Mouse (Mus musculus): Measurements from ENCODE around the gene Pcx. TPM values are rescaled to one million over a fixed set of nuclear protein-coding genes. Genes with fewer than 3 reads are reported as not detected.

Gene Pcx
- total RNA-seq, 1 experiment from 2014 or later: 352 TPM

- DNase-seq: no peak
These were observed 77.2 kb downstream of the Pcx start for GRCm38 (mm10) chr19:4587426-4587825.

DNA sequence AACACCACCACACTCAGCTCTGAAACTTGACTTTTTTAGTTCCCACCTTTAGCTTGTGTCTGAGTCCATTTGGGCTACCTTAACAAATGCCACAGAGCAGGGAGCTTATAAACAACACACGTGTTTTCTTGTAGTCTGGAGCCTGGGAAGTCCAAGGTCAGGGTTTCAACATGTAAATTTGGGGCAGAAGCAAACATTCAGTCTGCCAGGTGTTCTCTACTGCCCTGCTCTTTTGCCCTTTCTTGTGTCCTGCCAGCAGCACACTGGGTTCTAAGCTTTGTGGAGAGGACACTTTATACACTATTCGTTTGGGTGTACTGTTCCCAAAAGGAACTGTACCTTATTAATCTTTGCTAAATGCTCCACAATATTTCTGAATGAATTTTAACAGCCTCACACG, 78.2 kb downstream of the Pcx start:
- peak; percentile 22 for DNase-seq

- DNase-seq: peak; percentile 48
These were observed 78.8 kb downstream of the Pcx start for GRCm38 (mm10) chr19:4589081-4589480.

- no peak for DNase-seq
These were observed 79.8 kb downstream of the Pcx start for GRCm38 (mm10) chr19:4590025-4590424.

GRCm38 (mm10) chr19:4593792-4594522, 83.7 kb downstream of the Pcx start:
- DNase-seq: peak; percentile 45

GRCm38 (mm10) chr19:4596071-4596470, 85.8 kb downstream of the Pcx start:
- DNase-seq: no peak

GRCm38 (mm10) chr19:4602459-4602858, 92.2 kb downstream of the Pcx start:
- no peak for DNase-seq

DNA sequence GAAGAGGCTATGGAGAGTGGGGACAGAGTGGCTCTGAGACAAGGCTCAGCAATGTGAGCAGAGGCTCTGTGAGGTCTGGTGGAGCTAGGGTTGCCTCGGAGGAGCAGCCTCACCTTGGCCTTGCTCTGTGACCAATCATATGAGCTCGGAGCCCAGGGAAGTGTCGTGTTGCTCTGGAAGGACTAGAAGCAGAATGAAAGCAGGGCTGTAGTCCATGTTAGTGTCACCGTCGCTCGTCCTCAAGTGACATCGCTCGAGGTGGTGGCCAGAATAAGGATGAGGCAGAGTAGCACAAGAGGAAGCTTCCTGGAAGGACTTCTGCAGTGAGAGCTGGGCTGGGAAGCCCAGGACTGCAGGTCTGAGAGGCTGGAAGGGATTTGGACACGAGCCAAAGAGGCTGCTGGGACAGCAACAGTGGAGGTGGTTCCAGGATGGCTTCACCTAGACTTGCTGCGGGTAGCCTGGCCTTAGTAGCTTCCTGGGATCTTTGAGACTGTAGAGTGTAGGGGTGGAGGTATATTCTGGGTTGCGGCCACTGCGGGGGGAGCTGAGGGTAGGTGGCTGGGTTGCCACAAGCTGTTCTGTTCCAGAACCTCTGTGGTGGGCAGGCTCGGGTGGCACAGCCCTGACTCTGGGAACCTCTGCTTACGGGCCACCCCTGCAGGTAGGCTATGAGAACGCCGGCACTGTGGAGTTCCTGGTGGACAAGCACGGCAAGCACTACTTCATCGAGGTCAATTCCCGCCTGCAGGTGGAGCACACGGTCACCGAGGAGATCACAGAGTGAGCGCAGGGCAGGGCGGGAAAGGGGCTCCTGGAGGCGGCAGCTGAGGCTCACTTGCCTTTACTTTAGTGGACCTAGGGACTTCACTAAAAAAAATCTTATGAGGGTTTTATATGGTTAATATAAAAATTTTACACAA, 93.8 kb downstream of the Pcx start:
- no peak for DNase-seq

GRCm38 (mm10) chr19:4605654-4606053, 95.4 kb downstream of the Pcx start:
- no peak for DNase-seq

DNA sequence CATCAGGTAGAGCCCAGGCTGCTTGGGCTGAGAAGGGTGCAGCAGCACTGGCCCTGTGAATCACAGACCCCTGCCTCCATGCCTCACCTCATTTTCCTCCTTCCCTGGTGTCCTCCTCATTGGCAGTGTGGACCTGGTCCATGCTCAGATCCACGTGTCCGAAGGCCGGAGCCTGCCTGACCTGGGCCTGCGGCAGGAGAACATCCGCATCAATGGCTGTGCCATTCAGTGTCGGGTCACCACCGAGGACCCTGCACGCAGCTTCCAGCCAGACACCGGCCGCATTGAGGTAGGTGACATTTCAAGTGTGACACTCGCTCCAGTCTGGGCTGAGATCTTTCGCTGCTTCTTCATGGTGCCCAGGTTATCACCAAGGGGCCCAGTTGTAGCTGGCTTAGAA, 97.1 kb downstream of the Pcx start:
- DNase-seq: no peak

GRCm38 (mm10) chr19:4608511-4608910, 98.2 kb downstream of the Pcx start:
- DNase-seq: no peak

GRCm38 (mm10) chr19:4610109-4610508, 99.8 kb downstream of the Pcx start:
- no peak for DNase-seq

- peak; percentile 7 for DNase-seq
These were observed 102.1 kb downstream of the Pcx start for GRCm38 (mm10) chr19:4612181-4612961.

DNA sequence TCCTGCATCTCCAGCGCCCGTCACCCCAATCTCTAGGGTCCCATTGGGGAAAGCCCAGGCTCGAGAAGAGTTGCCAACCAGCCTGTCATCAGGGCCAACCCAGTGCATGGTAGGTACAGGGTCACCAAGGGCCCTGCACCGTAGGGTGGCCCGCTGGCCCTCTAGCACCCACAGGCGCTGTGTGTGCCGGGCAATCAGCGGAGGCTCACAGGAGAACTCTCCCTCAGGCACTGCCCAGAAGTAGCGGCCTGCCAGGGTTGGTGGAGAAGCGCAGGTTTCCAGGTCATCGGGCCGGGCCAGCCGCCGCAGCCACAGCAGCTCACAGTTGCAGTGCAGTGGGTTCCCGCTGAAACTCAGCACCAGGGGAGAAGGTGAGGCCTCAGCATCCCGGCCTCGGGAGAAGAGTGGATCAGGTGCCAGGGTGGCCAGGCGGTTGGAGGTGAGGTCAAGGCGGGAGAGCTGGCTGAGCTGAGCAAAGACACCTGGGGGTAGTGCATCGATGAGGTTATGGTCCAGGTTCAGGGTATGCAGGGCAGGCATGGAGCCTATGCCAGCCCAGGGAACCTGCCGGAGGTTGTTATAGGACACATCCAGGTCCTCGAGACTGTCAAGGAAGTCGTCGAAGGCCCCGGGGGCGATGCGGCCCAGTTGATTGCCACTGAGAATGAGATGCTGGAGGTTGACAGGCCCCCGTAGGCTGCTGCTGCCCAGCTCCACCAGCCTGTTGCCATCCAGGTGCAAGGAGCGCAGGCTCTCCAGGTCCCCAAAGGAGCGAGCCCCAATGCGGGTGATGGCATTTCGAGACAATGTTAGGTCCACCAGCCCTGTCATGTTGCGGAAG, 103.4 kb downstream of the Pcx start:
- DNase-seq: peak; percentile 18

DNA sequence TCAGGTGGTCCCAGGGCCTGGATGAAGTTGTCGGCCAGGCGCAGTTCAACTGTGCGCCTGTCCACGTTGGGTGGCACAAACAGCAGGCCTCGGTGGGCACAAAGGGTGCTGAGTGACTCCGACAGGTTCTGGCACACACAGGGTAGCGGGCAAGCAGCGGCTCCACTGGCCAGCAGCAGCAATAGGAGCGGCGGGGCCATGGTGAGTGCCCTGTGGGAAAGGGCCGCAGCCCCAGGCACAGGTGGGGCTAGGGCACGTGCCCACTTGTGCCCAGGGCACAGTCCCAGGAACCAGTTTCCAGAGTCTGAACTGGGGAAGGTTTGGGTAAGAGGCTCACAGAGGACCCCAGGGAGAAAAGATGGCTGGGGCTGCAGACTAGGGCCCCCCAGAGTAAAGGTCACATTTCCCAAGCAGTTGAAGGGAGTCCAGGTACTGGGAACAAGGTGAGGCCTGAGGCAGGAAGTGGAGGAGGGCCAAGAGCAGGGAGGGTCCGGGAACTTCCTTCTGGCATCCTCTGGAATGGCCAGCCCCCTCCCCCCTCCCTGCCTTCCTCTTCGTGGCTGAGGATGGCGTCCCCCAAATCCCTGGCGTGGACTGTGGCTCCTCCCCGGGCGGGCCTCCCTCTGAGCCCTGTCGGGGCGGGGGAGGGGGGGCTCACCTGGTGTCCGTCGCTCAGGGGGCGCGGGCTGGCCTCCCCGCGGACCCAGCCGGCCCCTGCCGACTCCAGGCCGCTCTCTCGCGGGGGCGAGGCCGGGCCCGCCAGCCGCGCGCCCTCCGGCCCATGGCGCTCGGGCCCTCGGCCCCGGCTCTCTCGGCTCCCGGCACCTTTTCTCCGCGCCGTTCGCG, 104.3 kb downstream of the Pcx start:
- peak; percentile 44 for DNase-seq

- peak; percentile 93 for DNase-seq
These were observed 105.2 kb downstream of the Pcx start, which contains the start of gene Lrfn4 for GRCm38 (mm10) chr19:4615151-4616093. TSS of gene Lrfn4 (minus strand) at chr19:4615667.

DNA sequence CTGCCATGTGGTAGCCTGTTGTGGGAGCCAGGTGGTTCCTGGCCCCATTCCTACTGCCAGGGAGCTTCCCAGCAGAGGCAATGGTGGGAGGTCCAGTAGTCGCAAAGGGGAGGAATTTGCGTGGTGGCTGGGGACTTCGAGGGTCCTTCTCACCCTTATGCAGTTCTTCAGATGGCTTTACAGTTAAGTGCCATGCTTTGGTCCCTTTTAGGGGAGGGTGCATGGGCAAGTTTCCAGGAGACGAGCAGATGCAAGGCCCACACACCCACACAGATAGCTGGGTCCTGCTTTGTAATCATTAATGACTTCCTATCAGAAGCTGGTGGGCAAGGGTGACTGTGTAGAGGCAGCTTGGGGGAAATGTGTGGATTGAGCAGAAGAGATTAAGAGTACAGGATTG, 106.3 kb downstream of the Pcx start:
- no peak for DNase-seq

- peak; percentile 34 for DNase-seq
These were observed 107.9 kb downstream of the Pcx start for GRCm38 (mm10) chr19:4618183-4618582.

GRCm38 (mm10) chr19:4619461-4619860, 109.2 kb downstream of the Pcx start:
- no peak for DNase-seq

Data from adrenal gland, postnatal 14 days (tissue).